Mouse (Mus musculus) gastrocnemius, adult 18-20 months (tissue): ENCODE data around the gene Tmem37. TPM values are rescaled to one million over a fixed set of nuclear protein-coding genes. Genes with fewer than 3 reads are reported as not detected.

Source experiments
- DNase-seq: peaks from one replicate; pipeline ENCODE4 v3.0.0; 2021; ENCODE audit warnings: low spot score
- long read RNA-seq, 2 experiments: library from polyadenylated mRNA; stranded (forward); transcript quantifications; one replicate each; pipeline ENCODE4 v2.0.0; 2021
- total RNA-seq, 2 experiments: library from RNA; stranded (reverse); gene quantifications; 2 replicates each; pipeline ENCODE4 v1.2.3; 2021

Tmem37 gene
- total RNA-seq: 10 to 100 TPM; 13.0 to 22.9 TPM
- long read RNA-seq, experiment 1, transcript Tmem37-201 (2 exons, 1,311 nt): major isoform, 17 of 18 reads
- long read RNA-seq, experiment 1, partial matches to known transcripts: 1 of 18 reads
- long read RNA-seq, experiment 1, other reads (novel, unspliced or antisense): 0 of 18 reads
- long read RNA-seq, experiment 2, transcript Tmem37-201 (2 exons, 1,311 nt): major isoform, 15 of 18 reads
- long read RNA-seq, experiment 2, partial matches to known transcripts: 1 of 18 reads
- long read RNA-seq, experiment 2, other reads (novel, unspliced or antisense): 2 of 18 reads

DNA sequence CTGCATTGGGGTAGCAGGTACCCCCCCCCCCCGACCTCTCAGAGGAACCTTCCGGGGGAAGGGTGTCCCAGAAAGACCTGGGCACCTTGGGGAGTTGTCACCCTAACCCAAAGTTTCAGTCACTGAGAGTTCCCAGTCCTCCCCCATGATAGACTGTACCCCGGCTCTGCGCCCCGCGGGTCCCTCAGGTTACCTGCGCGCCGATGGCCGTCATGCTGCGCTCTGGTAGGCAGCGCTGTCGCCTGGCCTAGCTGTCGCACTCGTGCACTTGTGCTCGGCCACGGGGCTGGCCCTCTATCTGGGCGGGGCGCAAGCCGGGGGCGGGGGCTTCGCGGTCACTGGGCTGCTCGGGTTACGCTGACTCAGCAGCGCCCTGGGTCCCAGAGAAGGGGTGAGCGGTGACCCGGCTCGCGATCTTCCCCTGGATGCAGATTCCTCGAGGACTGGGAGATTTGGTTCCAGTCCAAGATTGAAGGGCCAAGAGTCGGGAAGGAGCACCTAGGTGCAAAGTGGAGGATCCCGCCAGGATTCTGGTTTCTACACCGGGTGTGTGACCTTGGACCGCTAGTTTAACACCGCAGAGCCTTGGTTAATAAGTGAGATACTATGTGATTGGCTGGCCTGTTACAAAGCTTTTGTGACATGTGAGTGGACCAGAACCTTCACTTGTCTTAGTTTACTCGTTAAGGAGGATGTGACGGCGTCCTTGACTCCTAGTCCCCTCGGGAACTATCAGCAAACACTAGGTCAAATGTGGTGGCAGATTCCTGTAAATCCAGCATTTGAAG is at the start of gene Tmem37:
Tmem37 (minus strand) TSS at position 556 of the 788 bp plus-strand sequence.
- peak; percentile 61 for DNase-seq

DNA sequence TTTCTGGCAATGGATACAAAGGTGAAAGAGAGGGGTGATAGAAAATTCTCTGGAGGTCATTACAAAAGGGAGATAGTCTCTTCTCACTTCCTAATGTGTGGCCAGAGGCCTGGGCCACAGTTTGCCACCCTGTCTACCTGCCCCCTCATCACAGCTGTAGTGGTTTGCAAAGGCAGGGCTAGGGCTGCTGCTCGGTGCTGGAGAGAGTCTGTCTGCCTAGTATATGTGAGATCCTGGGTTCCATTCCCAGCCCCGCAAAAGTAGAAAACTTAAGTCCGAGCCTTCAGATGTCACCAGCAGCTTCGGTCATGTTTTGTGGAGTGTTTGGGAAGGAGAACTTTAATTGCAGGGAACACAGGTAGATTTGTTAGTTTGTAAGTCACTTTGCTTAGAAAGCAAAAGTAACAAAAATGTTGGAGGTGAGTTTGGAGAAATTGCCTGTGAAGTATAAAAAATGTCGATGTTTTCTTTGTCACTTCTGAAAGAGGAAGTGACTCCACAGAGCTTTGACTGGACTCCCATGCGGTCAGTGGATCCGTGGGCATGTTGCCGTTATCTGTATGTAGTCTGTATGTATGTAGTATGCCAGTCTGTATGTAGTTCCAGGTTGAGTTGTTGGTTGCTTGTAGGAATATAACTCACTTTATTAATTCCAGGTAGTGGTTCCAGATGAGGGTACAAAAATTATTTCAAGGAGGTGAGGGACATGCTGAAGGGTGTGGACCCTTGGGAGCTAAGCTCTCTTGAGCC is 48.9 kb upstream of the Tmem37 start:
- DNase-seq: no peak

DNA sequence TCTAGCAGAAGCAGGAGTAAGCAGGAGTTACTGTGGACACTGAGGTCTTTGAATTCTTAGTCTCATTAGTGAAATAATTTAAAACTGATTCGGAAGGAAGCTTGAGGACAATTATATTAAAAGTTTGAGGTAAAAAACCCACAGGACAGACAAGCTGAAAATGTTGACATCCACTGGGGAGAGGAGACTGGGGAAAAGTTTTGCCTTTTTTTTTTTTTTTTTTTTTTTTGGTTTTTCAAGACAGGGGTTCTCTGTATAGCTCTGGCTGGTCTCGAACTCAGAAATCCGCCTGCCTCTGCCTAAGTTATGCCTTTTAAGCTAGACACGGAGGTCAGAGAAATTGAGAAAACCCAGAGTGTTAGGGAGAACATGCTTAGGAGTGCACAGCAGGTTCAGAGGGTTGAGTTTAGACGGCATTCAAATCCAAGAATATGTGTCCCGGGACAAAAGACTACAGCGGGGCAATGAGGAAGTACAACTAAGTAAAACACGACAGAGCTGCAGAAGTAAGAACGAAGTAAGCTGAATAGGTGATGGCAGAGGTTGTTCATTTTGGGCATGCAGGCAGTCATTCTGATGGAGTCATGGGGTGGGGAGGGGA is 48.2 kb upstream of the Tmem37 start:
- DNase-seq: no peak

DNA sequence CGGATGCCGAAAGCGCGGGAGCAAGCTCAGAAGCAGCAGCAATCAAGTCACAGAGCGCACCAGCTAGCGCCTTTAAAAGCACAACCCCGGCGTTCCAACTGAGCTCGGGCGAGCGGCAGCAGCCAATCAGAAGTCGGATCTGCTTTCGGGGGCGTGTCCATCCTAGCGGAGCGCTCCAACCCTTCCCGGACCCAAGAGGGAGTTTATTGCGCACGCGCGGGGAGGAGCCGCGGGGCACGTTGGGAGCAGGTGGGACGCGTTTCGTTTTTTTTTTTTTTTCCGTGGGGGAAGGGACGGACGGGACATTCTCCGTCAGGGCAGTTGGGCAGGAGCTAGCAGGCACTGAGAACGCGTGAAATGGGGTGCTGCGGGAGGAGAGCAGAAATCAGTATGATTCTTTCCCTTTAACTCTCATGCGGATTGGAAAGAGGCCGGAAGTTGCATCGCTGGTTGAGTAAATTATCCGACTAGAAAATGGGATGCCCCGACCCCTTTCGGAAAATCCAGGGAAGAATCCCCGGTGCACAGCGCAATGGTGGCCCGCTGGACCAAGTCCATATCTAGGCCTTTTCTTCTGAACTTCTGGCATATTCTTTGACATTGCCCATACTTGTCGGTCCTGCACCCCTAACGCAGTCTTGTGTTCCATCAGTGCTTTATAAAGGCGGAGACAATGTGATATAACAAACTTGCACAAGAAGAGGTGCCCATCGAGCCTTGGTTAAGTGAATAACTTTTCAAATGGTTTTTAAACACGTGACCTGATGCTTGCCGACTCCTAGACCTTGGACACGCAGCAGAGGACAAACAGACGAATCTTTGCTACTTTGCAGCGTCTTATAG is 47.3 kb upstream of the Tmem37 start, which contains the start of the genes Dbi and 3110009E18Rik:
Dbi (minus strand) TSS at position 110 of the 843 bp plus-strand sequence.
3110009E18Rik (plus strand) TSS at position 219 of the 843 bp plus-strand sequence.
- peak; percentile 98 for DNase-seq

DNA sequence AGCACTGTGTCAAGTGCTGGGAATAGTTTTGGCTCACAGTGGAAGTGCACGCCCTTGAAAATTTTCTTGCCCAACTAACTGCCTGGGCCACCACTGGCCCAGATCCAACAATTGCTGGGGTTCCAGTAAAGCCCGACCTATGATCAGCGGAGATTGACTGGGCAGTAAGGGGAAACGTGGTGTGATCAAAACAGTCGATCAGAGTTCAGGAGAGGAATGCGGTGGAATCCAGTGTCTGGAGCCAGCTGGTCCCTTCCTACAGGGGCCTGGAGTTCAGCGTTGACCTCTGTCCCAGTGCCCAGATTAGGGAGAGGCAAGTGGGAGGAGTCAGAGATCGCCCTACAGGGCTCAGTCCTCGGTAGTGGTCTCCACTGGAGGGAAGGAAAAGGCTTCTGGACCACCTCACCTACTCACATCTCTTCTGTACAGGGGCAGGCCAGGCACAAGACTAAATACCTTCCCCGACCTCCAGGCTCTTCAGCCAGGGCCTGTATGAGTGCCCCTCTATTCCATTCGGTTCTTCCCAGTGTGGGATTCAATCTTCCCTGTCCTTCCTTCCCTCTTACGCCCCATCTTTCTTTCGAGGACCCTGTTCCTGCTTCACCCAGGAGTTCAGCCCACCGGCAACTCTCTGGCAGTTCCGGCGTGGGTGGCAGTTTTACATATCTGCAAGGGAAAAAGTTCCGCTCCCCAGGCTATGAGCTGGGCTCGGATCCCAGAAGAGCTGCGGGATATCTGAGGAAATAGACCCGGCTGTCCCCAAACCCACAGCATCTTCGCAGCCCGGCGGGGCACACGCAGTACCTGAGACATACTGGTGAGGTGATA is 46.5 kb upstream of the Tmem37 start:
- peak; percentile 54 for DNase-seq

DNA sequence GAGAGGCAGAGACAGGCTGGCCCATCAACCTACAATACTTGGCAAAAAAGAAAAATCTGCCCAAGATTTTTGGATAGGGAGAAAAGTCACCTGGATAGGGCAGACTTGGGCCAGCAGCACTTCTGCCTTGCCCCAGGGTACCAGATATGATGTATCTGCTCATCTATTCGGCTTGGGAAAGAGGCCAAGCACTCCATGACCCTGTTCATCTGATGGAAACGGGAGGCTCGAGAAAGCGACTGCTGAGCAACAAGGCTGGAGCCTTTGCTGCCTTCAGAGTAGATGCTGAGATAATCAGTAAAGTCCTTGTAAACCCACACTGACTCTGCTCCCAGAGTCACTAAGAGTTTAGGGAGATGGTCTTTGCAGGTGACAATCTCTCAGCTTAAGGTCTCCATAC is 45.5 kb upstream of the Tmem37 start:
- DNase-seq: no peak

DNA sequence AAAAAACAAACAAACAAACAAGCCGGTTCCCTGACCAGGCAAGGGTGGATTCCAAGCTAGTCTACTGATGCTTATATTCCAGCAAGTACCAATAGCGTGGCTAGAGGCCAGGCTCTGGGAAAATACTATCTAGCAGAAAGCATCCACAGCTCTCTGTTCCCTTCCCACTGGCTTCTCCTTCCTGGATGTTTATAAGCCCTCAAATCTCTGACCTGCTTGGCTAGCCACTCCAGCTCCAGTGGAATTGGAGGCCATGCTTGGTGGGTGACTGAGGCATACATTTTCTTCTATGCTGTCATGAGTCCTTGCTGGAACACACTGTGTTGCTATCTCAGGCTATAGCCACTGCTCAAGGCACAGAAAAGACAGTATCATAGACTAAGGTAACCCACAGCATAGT is 45.0 kb upstream of the Tmem37 start:
- DNase-seq: no peak

DNA sequence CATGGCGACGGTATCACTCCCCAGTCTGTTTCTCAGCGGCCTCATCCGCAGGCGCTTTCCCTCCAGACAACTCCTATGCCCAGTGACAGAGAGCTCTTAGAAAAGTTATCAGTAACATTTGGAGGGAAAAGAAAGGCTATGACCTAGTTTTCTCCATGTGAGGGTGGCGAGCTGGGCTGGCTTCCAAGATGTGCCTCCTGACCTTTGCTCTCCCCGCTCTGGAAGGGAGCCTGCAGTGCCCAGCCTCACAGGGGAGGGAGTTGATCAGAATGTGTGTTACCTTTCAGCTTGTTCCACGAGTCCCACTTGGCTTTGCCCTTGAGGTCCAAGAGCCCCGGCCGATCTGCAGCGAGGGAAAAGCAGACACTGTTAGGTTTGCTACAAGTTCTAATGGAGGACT is 42.2 kb upstream of the Tmem37 start:
- DNase-seq: peak; percentile 31

DNA sequence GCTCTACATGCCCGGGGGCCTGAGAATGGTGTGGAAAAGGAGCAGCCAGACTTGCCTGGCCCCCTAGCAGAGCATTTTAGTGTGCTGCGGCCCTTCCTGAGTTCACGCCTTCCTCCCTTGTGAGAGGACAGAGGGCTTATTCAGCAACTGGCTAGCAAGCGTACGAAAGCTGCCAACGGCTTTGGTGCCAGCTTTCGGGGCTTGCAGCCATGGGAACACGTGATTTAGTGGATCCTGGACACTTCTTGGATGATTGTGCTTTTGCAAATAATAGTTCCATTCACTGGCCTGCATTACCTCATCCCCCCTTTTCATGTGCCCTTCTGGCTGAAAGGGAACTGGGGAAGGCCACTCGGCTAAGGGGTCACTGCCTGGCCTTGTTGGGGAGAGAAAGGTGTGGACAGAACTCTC is 41.8 kb upstream of the Tmem37 start:
- DNase-seq: peak; percentile 65

DNA sequence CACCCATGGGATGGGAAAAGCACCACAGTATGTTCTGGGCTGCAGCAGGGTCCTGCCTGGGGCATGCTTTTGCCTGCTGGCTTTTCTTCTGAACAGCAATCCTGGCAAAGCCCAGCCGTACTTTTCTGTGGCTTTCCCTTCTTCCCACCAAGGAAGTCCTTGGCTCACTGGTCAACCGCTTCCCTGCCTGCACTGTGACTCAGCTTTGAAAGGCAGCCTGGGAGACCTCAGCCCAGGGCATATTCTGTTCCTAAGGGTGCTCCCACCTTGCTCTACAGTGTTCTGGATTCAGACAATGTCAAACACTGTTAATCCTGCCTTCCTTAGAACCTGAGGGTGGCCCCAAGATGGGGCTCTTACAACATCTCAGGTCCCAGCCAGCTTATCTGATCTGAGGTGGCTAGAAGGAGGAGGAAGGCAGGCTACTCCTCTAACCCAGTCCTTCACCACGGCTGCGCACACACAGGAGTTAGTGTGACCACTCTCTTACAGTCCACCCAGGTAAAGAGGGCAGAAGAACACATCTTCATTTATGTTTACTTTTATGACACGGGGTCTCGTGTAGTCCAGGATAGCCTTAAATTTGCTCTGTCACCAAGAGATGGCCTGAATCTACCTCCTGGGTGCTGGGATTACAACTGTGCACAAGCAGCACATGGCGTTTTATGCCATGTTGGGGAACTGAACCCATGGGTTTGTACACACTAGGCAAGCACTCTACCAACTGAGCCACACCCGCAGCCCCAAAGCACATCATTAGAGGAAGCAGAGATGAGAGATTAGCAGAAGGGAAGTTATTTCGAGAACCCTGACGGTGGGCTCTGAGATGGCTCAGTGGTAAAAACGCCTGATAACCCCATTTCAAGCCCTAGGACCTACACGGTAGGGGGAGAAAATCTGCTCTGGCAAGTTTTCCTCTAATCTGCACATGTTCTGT is 38.6 kb upstream of the Tmem37 start:
- DNase-seq: no peak

DNA sequence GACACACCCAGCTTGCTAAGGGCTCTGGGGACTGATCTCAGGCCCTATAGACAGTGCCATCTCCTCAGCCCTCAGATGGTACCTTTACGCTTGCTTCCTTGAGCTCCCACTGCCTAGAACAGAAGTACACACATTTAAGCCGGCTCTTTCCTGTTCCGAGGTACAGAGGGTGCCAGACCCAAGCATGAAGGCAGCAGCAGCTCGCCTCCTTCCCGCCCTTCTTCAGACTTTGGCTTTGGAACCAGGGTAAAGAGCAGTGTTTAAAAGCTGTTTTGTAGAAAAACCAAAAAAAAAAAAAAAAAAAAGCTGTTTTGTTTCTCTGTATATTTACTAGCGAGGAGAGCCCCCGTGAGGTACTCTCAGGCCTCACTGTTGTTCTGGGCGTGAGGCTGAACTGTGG is 37.9 kb upstream of the Tmem37 start:
- DNase-seq: no peak

DNA sequence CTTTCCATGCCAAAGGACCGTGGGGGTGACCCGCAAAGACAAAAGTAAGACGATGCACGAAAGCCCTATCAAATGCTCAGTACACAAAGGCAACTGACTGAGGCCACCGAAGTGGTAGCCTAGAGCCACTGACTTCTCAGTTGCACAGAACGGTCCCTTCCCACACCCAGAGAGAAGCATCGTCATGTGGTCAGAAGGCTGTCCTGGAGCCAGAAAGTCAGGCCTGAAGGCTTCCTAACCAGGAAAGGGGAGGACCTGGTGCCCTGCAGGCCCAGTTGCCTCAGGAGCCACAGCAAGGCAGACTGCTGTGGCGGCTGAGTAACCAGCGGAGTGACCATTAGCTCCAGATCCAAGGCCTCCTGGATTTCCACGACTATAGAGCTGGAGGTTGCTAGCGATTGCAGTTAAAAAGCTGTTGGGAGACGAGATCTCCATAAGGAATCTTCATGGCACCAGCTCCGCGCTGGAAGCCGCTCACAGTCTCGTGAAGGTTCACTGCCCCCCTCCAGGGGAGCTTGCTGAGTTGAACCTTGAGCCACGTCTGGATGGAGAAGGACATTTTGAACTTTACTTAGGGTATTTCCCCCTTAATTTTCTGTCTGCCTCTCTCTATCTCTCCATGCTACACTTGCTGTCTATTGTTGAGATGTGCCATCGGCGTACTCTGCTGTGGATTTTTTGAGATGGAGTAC is 36.0 kb upstream of the Tmem37 start:
- no peak for DNase-seq

DNA sequence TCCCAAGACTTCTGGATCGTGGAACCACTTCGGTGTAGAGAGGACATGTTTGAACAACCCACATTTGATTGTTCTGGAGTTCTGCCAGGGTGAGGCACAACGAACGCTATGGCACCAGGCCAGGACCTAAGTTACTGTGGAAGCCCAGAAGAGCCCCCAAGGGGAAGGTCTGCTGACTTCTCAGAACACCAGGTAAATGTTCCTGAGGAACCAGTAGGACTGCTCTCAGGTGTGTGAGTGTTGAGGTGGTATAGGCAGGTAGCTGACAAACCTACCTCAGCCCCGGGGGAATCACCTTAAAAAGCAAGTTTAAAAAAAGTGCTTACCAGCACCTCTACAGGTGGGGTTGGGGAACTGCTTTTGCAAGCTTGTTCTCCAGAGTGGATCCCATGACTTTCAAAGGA is 31.7 kb upstream of the Tmem37 start:
- DNase-seq: no peak

DNA sequence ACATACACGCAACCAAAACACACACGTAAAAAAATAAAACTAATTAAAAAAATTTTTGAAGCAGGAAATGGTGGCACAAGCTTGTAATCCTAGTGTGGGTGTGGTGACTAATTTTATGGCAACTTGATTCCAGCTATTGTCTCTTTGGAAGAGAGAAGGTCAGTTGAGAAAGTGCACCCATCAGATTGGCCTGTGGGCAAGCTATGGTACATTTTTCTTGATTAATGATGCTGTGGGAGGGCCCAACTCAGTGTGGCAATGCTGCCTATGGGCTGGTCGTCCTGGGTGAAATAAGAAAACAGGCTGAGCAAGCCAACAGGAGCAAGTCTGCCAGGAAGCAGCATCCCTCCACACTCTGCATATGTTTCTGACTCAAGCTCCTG is 27.3 kb upstream of the Tmem37 start:
- DNase-seq: no peak

DNA sequence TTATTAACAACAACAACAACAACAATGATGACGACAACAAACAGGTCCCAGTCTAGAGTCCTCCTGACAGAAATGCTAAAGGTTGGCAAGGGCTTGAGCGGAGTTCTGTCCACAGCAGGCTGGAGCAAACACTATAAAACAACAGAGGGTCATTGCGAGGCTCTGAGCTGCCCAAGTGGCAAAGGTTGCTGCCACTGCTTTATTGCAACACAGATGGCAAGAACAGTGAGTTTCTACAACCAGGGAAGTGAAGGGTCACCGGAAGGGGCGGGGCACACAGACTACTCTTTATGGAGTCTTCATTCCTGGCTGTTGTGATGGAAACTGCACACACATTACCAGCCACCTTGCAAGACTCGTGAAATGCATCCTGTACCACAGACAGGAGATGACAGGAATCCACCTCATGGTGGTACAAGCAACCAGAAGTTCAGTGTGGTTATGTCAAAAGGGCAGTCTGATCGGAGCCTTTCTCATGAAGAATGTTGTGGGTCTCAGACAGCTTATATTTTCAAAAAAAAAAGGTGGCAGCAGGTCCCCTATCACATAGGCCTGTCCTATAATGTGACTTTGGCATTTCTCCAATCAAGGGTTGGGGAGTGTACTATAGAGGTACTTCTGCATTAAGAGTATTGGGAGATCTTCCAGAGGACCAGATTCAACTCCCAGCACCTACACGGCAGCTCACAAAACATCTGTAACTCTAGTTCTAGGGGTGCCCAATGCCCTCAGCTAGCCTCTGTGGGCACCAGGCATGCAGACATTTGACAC is 26.8 kb upstream of the Tmem37 start:
- DNase-seq: no peak

DNA sequence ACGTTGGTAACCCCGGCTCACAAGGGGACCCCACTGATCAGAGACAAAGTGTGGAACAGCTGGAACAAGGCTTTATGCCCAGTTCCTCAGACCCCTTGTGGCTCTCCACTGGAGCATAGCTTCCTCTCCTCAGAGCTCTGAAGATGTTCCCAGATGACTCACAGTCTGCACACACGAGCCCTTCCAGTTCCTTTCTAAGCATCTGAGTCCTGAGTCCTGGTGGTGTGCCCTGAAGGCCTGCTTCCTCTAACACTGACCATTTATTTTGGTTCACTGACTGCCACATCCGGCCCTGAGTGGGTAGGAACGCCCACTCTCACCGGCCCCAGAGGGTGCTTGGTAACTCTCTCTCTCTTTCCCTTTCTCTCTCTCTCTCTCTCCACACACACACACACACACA is 25.6 kb upstream of the Tmem37 start:
- DNase-seq: no peak

DNA sequence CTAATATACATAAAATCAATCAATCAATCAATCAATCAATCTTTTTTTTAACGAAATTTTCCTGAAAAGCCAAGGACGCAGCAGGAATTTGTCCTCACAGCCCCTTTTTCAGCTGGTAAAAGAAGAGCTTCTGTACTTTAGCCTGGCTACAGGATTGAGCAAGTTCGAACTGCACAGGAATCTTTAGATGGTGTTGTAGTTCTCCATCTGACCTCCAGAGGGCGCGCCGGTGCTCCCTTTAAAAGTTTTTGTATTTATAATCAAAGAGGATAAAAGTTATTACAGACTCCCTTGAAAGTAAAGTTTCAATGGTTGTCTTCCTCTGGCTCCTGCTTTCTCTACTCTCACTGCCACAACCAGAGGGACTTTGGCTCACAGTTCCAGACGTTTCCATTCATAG is 24.5 kb upstream of the Tmem37 start:
- peak; percentile 68 for DNase-seq
